Mouse (Mus musculus): Measurements from ENCODE around the gene Apol6. TPM values are rescaled to one million over a fixed set of nuclear protein-coding genes. Genes with fewer than 3 reads are reported as not detected.

Apol6 gene
- polyA plus RNA-seq, 1 experiment = not detected

DNA sequence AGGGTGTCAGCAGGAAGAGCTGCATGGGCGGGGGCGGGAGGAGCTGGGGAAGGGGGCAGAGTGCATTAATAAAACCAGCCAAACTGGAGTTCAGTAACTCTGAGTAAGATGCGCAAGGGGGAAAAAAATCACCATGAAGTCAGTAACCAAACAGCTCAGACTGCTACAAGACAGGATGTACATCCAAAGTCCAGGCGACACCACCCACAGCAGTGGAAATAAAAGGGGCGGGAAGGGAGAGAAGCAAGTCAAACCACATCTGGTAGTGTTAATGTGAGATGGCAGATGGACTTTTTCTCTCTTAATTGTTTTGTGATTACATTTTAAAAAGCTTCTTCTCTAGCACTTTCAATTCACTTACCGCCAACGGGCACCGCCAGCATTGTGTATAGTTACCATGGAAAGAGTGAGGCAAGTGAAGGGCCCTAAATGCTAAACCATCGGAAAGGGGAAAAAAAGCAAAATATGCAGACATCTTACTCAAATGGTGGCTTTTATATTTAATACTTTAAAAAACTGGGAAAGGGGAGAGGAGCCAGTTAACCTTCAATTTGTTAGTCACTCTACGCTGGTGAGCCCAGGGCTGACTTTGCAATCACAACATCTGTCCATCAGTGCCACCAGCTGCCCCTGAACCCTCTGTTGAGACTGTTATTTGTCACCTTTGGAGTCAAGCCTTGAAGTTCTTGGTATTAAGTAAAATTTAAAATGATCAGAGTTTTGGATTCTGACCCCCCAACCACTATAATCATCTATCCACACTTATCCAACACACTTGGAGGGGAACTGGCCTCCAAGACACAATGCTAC, 60.0 kb downstream of the Apol6 start:
- 42% methylated on average over 10 of the region's 10 CpGs for WGBS
- no peak overlapping the region for H3K27ac ChIP-seq (ENCODE audit: insufficient read depth, low read depth, low read length)
- H3K4me1 ChIP-seq (ENCODE audit: control insufficient read depth, insufficient read depth, low read length) = peaks cover 12% of the 10 kb centered on the region
- no peak for TF ChIP-seq CTCF (IDR thresholded peaks at IDR 0.05; ENCODE audit: insufficient read depth, low read depth, low read length)
- TF ChIP-seq POLR2A (IDR thresholded peaks at IDR 0.05; ENCODE audit: insufficient read depth, low read depth, low read length) = no peak
- H3K4me3 ChIP-seq (ENCODE audit: insufficient read depth, low read depth, low read length) = no peak overlapping the region

DNA sequence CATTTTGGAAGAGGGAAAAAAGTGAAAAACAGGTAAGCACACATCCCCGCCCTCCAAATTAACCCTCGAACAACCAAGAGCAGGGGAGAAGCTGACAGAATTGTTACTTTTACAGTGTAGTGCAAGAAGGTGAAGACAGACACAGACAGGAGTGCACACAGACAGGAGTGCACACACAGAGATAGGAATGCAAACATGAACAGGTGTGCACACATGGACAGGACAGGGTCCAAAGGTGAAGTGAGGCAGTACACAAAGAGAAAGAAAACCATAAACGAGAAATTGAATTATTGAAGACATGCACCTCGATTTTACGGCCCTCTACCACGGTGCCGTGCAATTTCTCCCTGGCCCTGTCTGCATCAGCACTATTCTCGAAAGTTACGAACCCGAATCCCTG, 60.7 kb downstream of the Apol6 start:
- H3K4me1 ChIP-seq (ENCODE audit: control insufficient read depth, insufficient read depth, low read length) = peaks cover 12% of the 10 kb centered on the region
- TF ChIP-seq CTCF (IDR thresholded peaks at IDR 0.05; ENCODE audit: insufficient read depth, low read depth, low read length) = no peak
- TF ChIP-seq POLR2A (IDR thresholded peaks at IDR 0.05; ENCODE audit: insufficient read depth, low read depth, low read length) = no peak
- WGBS = 85% methylated on average over 10 of the region's 10 CpGs
- no peak overlapping the region for H3K4me3 ChIP-seq (ENCODE audit: insufficient read depth, low read depth, low read length)
- no peak overlapping the region for H3K27ac ChIP-seq (ENCODE audit: insufficient read depth, low read depth, low read length)

Other genes with a start within 250 kb of the Apol6 start
- not detected in 2 replicates for gene Zfp251, start 173.3 kb upstream of the Apol6 start, polyA plus RNA-seq (2012; ENCODE audit: insufficient read depth, insufficient read length, low replicate concordance, missing spikeins)
- not detected in 2 replicates for gene Zfp7, start 165.5 kb upstream of the Apol6 start, polyA plus RNA-seq (2012; ENCODE audit: insufficient read depth, insufficient read length, low replicate concordance, missing spikeins)
- gene Gm49527, start 165.4 kb upstream of the Apol6 start, polyA plus RNA-seq (2012; ENCODE audit: insufficient read depth, insufficient read length, low replicate concordance, missing spikeins) = not detected in 2 replicates
- gene Zfp647, start 119.3 kb upstream of the Apol6 start, polyA plus RNA-seq (2012; ENCODE audit: insufficient read depth, insufficient read length, low replicate concordance, missing spikeins) = not detected in 2 replicates
- not detected in 2 replicates for gene 1110038F14Rik, start 96.2 kb upstream of the Apol6 start, polyA plus RNA-seq (2012; ENCODE audit: insufficient read depth, insufficient read length, low replicate concordance, missing spikeins)
- not detected in 2 replicates for gene Mb, start 5.9 kb downstream of the Apol6 start, polyA plus RNA-seq (2012; ENCODE audit: insufficient read depth, insufficient read length, low replicate concordance, missing spikeins)

Data from olfactory bulb, adult 2 months (tissue).